Mouse (Mus musculus) heart, embryonic 12.5 days (tissue): Measurements from ENCODE around the gene Ankrd13a. TPM values are rescaled to one million over a fixed set of nuclear protein-coding genes. Genes with fewer than 3 reads are reported as not detected.

Experiments
- ATAC-seq: fragments of 200-750 bp; cut with Nextera tagmentation; 2 replicates; pipeline ENCODE4 v1.8.0; 2017; ENCODE audit warnings: moderate TSS enrichment, moderate library complexity; ENCODE audit not compliant: insufficient number of reproducible peaks, low FRiP score
- H3K27ac ChIP-seq: fragments of 300-500 bp; sonication (generic); 2 replicates; pipeline ENCODE4 v1.5.1; 2016; ENCODE audit warnings: mild to moderate bottlenecking, moderate library complexity; ENCODE audit not compliant: poor library complexity, severe bottlenecking
- H3K27me3 ChIP-seq: fragments of 300-500 bp; sonication (generic); replicated peaks from 2 replicates; pipeline ENCODE4 v1.6.1; 2016; ENCODE audit warnings: mild to moderate bottlenecking, moderate library complexity
- H3K36me3 ChIP-seq: fragments of 300-500 bp; sonication (generic); 2 replicates; pipeline ENCODE4 v1.6.1; 2016; ENCODE audit warnings: mild to moderate bottlenecking, moderate library complexity
- H3K4me1 ChIP-seq: fragments of 300-500 bp; sonication (generic); replicated peaks from 2 replicates; pipeline ENCODE4 v1.6.1; 2016; ENCODE audit warnings: mild to moderate bottlenecking
- H3K4me2 ChIP-seq: fragments of 300-500 bp; sonication (generic); 2 replicates; pipeline ENCODE4 v1.6.1; 2016; ENCODE audit warnings: mild to moderate bottlenecking, moderate library complexity
- H3K4me3 ChIP-seq: fragments of 300-500 bp; sonication (generic); 2 replicates; pipeline ENCODE4 v1.5.1; 2016; ENCODE audit warnings: mild to moderate bottlenecking
- H3K9ac ChIP-seq: fragments of 300-500 bp; sonication (generic); 2 replicates; pipeline ENCODE4 v1.6.1; 2016; ENCODE audit warnings: mild to moderate bottlenecking, moderate library complexity
- H3K9me3 ChIP-seq: fragments of 300-500 bp; sonication (generic); replicated peaks from 2 replicates; pipeline ENCODE4 v1.6.1; 2016; ENCODE audit warnings: mild to moderate bottlenecking, moderate library complexity
- WGBS: fragments of 180-500 bp; shearing (Covaris S2); methylation state at CpG from one replicate; pipeline ENCODE4 v1.1.7; 2016; 5-methylcytosine and 5-hydroxymethylcytosine counted together
- polyA plus RNA-seq: library from polyadenylated mRNA; unstranded; fragments of >200 nt; fragmentation: Nextera tagmentation; extraction: Ambion mirVana; gene quantifications from 2 replicates; pipeline ENCODE4 v1.2.1, GENCODE M21; 2016

Ankrd13a gene
- polyA plus RNA-seq, 1 experiment from 2014 or later = 45.6 TPM

DNA sequence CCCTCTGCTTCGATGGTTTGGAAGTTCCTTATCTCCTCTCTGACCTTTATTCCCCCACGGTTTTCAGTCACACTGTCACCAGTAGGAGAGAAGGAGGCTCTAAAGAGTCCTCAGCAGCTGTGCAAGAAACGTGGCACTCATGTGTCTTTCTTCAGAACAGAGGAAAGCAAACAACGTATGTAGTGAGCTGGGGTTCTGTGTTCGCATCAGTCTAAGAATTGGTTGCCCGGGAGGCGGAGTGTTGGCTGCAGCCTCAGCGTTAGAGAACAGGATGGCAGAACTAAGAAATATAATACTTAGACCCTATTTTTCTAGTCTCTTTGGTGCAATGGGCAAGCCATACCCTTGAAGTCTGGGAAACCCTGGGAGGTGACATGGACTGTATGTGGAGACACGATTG, 8.5 kb downstream of the Ankrd13a start:
- Histone ChIP-seq H3K27me3 (no peaks in the 10 kb centered on the region), H3K36me3 (peaks cover 23% of the 10 kb centered on the region), H3K4me1 (peaks cover 64% of the 10 kb centered on the region), H3K4me3 (no peak overlapping the region), H3K27ac (no peak overlapping the region), H3K9ac (no peak overlapping the region), H3K4me2 (no peak overlapping the region), H3K9me3 (no peaks in the 10 kb centered on the region)
- 61% methylated on average over 9 of the region's 9 CpGs for WGBS
- no peak for ATAC-seq

GRCm38 (mm10) chr5:114783405-114784163, 9.1 kb downstream of the Ankrd13a start:
- H3K4me1 ChIP-seq = peaks cover 64% of the 10 kb centered on the region
- no peak overlapping the region for H3K27ac ChIP-seq
- H3K9me3 ChIP-seq = no peaks in the 10 kb centered on the region
- no peak overlapping the region for H3K4me3 ChIP-seq
- H3K36me3 ChIP-seq = peaks cover 27% of the 10 kb centered on the region
- WGBS = 57% methylated on average over 12 of the region's 12 CpGs
- ATAC-seq = 0 out of 2 replicates have a peak, but pooled peaks have one; percentile 35
- no peaks in the 10 kb centered on the region for H3K27me3 ChIP-seq
- no peak overlapping the region for H3K4me2 ChIP-seq
- no peak overlapping the region for H3K9ac ChIP-seq

DNA sequence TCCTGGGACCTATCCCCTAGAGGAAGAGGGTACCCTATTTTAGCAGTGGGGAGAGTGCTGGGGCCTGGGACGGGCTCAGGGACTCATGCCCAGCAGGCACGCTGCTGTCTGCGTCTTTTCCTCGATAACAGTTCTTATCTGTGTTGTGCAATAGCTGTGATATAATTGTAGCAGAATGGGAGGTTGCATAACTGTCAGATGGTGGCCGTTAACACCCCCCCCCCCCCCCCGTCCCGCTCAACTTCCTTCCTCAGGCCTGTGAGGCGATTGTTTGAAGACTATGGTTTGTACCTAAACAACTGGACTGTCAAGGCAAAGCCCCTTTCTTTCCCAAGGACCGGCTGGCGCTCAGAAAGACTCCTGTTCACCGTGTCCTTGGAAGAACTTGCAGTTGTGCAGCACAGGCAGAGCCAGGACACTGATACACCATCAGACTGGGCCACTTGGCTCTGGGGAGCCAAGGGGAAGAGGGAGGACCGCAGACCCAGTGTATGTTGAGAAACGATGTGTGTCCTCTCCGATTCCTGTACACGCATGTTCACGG, 10.2 kb downstream of the Ankrd13a start:
- H3K4me1 ChIP-seq = peaks cover 53% of the 10 kb centered on the region
- ATAC-seq = 0 out of 2 replicates have a peak, but pooled peaks have one; percentile 10
- 42% methylated on average over 16 of the region's 16 CpGs for WGBS

DNA sequence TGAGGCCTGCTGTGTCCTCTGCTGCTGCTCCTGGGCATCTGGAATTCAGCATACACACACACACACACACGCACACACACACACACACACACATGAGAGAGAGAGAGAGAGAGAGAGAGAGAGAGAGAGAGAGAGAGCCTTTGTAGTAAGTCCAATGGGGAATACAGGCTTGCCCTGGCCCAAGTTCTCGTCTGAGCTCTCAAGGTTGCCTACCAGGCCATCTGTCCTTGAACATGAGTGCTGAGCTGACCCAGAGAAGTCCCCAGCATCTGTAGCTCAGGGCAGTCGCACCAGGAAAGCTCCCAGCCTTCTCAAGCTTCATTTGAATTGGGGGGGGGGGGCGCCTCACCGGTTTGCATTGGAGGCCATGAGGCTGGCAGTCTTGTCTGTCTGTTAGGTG, 10.7 kb downstream of the Ankrd13a start:
- peaks cover 37% of the 10 kb centered on the region for H3K36me3 ChIP-seq
- ATAC-seq = no peak
- H3K9me3 ChIP-seq = no peaks in the 10 kb centered on the region
- no peak overlapping the region for H3K4me3 ChIP-seq
- H3K27ac ChIP-seq = peak overlapping the region; percentile 69
- peaks cover 48% of the 10 kb centered on the region for H3K4me1 ChIP-seq
- H3K27me3 ChIP-seq = no peaks in the 10 kb centered on the region
- 0 out of 2 replicates have a peak overlapping the region, but pooled peaks have one; percentile 43 for H3K9ac ChIP-seq
- H3K4me2 ChIP-seq = no peak overlapping the region
- 69% methylated on average over 5 of the region's 5 CpGs for WGBS

More for the DNA sequence above, 10.2 kb downstream of the Ankrd13a start:
- H3K36me3 ChIP-seq = peaks cover 37% of the 10 kb centered on the region
- no peaks in the 10 kb centered on the region for H3K9me3 ChIP-seq
- 0 out of 2 replicates have a peak overlapping the region, but pooled peaks have one; percentile 43 for H3K9ac ChIP-seq
- 0 out of 2 replicates have a peak overlapping the region, but pooled peaks have one; percentile 17 for H3K4me2 ChIP-seq
- peak overlapping the region; percentile 69 for H3K27ac ChIP-seq
- no peaks in the 10 kb centered on the region for H3K27me3 ChIP-seq
- H3K4me3 ChIP-seq = no peak overlapping the region

- H3K27ac ChIP-seq = no peak overlapping the region
- no peak for ATAC-seq
- no peak overlapping the region for H3K4me2 ChIP-seq
- H3K4me1 ChIP-seq = peaks cover 25% of the 10 kb centered on the region
- WGBS = 82% methylated on average over 7 of the region's 7 CpGs
- peaks cover 57% of the 10 kb centered on the region for H3K36me3 ChIP-seq
- no peaks in the 10 kb centered on the region for H3K9me3 ChIP-seq
- H3K27me3 ChIP-seq = no peaks in the 10 kb centered on the region
- no peak overlapping the region for H3K4me3 ChIP-seq
- no peak overlapping the region for H3K9ac ChIP-seq
These were observed 18.8 kb downstream of the Ankrd13a start for GRCm38 (mm10) chr5:114793317-114793716.

DNA sequence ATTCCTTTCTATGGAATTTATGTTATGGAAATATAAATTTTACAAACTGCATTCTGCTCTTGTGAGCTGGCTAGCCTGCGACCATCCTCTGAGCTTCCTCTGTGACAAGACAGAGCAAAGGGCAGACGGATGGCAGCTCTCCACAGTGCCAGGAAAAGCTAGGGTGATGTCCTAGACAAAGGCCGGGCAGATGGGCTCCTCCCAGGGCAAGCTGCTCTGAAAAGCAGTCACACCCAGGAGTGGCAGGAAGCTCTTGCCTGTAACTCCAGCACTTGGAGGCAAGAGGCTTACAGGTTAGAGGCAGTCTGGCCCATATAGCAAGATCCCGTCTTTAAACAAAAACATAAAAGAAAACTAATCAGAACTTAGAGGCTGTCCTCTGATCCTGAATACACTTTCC, 20.1 kb downstream of the Ankrd13a start:
- Histone ChIP-seq H3K27me3 (no peaks in the 10 kb centered on the region), H3K36me3 (peaks cover 61% of the 10 kb centered on the region), H3K4me2 (no peak overlapping the region), H3K27ac (peak overlapping the region; percentile 6; the same call in 1 of the 2 replicates), H3K9ac (no peak overlapping the region), H3K4me3 (no peak overlapping the region), H3K4me1 (peaks cover 25% of the 10 kb centered on the region), H3K9me3 (no peaks in the 10 kb centered on the region)
- WGBS = 69% methylated on average over 4 of the region's 4 CpGs
- no peak for ATAC-seq

GRCm38 (mm10) chr5:114795231-114795630, 20.8 kb downstream of the Ankrd13a start:
- WGBS = 25% methylated on average over 9 of the region's 9 CpGs
- H3K27ac ChIP-seq = peak overlapping the region; percentile 6; the same call in 1 of the 2 replicates
- no peak overlapping the region for H3K4me3 ChIP-seq
- H3K4me2 ChIP-seq = 0 out of 2 replicates have a peak overlapping the region, but pooled peaks have one; percentile 6
- no peak for ATAC-seq
- H3K4me1 ChIP-seq = peaks cover 25% of the 10 kb centered on the region
- no peaks in the 10 kb centered on the region for H3K9me3 ChIP-seq
- peaks cover 64% of the 10 kb centered on the region for H3K36me3 ChIP-seq
- H3K27me3 ChIP-seq = no peaks in the 10 kb centered on the region
- H3K9ac ChIP-seq = no peak overlapping the region

DNA sequence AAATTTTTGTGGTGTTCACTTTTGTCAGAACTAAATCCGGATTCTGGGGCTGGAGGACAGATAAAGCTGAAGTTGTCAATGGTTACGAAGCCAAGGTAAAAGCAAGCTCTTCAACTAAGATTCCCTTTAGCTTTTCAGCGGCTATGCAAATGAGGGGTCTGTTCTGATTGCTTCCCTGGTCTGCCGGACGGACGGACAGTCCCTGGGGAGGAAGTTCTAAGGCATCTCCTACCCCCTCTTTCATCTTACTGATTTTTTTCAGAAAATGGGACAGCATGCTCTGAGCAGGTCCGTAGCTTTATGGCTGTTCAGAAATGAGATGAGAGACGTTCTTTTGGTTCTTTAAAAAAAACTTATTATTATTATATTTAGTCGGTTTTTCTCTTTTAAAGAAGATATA, 21.2 kb downstream of the Ankrd13a start:
- Histone ChIP-seq H3K36me3 (peaks cover 64% of the 10 kb centered on the region), H3K4me2 (0 out of 2 replicates have a peak overlapping the region, but pooled peaks have one; percentile 6), H3K9me3 (no peaks in the 10 kb centered on the region), H3K9ac (no peak overlapping the region), H3K4me1 (peaks cover 25% of the 10 kb centered on the region), H3K27ac (no peak overlapping the region), H3K4me3 (no peak overlapping the region), H3K27me3 (no peaks in the 10 kb centered on the region)
- ATAC-seq = no peak
- 55% methylated on average over 9 of the region's 9 CpGs for WGBS

GRCm38 (mm10) chr5:114796299-114797012, 22.0 kb downstream of the Ankrd13a start:
- peak overlapping the region; percentile 35 for H3K4me3 ChIP-seq
- peaks cover 25% of the 10 kb centered on the region for H3K4me1 ChIP-seq
- H3K9ac ChIP-seq = peak overlapping the region; percentile 42; the same call in 1 of the 2 replicates
- H3K9me3 ChIP-seq = no peaks in the 10 kb centered on the region
- WGBS = 8% methylated on average over 40 of the region's 40 CpGs
- ATAC-seq = peak; percentile 56; the same call in 1 of the 2 replicates
- H3K36me3 ChIP-seq = peaks cover 64% of the 10 kb centered on the region
- H3K4me2 ChIP-seq = peak overlapping the region; percentile 69
- H3K27me3 ChIP-seq = no peaks in the 10 kb centered on the region
- no peak overlapping the region for H3K27ac ChIP-seq

DNA sequence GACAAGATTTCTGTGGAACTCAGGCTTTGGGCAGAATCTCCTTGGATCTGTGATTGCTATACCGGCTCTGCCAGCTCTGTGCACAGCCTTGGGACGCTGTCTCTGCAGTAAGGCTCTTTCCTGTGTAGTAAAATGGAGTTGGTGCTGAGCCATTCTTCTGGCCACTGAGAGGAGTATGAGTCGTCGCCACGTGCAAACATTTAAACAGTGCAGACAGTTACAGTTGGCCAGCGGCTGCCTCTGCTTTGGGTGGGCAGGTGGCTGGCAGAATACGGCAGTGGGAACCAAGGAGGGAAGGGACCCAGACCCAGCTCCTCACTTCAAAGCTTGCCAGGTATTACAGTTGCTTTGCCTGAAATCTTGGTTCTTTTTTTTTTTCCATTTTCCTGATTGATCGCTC, 22.8 kb downstream of the Ankrd13a start:
- 85% methylated on average over 8 of the region's 8 CpGs for WGBS
- no peak overlapping the region for H3K27ac ChIP-seq
- no peak overlapping the region for H3K4me3 ChIP-seq
- peaks cover 25% of the 10 kb centered on the region for H3K4me1 ChIP-seq
- no peak for ATAC-seq
- H3K9ac ChIP-seq = no peak overlapping the region
- H3K27me3 ChIP-seq = no peaks in the 10 kb centered on the region
- no peaks in the 10 kb centered on the region for H3K9me3 ChIP-seq
- H3K4me2 ChIP-seq = peak overlapping the region; percentile 69; the same call in 1 of the 2 replicates
- H3K36me3 ChIP-seq = peaks cover 63% of the 10 kb centered on the region

DNA sequence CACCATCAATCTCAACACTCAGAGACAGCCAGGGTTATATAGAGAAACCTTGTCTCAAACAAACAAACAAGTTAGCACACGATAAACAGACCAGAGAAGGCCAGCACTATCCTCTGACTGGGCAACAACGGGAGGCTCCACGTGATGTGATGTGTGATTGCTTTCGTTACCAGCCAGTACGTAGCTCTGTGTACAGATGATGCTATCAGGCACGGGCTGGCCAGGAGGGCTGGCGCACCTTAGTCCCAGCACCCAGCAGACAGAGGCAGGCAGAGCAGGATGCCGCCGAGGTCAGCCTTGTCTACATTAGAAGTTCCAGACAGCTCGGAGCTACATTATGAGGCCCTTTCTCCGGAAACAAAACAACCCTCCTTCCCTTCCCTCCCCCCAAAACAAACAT, 25.4 kb downstream of the Ankrd13a start:
- H3K4me1 ChIP-seq = peaks cover 21% of the 10 kb centered on the region
- 65% methylated on average over 11 of the region's 11 CpGs for WGBS

More for the DNA sequence above, 25.4 kb downstream of the Ankrd13a start:
- Histone ChIP-seq H3K9me3 (no peaks in the 10 kb centered on the region), H3K36me3 (peaks cover 69% of the 10 kb centered on the region), H3K27me3 (no peaks in the 10 kb centered on the region), H3K4me2 (no peak overlapping the region), H3K27ac (no peak overlapping the region), H3K9ac (no peak overlapping the region), H3K4me3 (no peak overlapping the region)
- no peak for ATAC-seq
